ENCODE assay signal across 30 mouse cellular contexts in genomic region chr17:3736936-3737335, GRCm38 (mm10). TPM values are rescaled to one million over a fixed set of nuclear protein-coding genes. Genes with fewer than 3 reads are reported as not detected.
DNase-seq lines count a peak whose midpoint lies in the region; ATAC-seq and TF ChIP-seq lines count a peak whose summit lies in the region.
"Had no signal": no experiment of that assay in that cellular context is flagged by ENCODE, and none has a peak within 500 bp of the region (broad histone marks: within the 10 kb centered on the region; RNA-seq: fewer than 3 reads in every experiment).

No protein-coding gene starts in this region.

- H3K9ac ChIP-seq in heart, adult 2 months (ENCODE audit: low read depth, low read length) = no peak overlapping the region
- H3K9ac ChIP-seq: liver, postnatal 0 days had no signal

- TF ChIP-seq EP300 in heart, adult 2 months (IDR thresholded peaks at IDR 0.05; ENCODE audit: insufficient read depth, low read depth, low read length) = no peak

- no peaks in the 10 kb centered on the region for H3K79me2 ChIP-seq in heart, adult 2 months (replicated peaks; ENCODE audit: control insufficient read depth, insufficient read depth, low read length)

- H3K27me3 ChIP-seq in heart, adult 2 months (ENCODE audit: control insufficient read depth, insufficient read depth, low read length) = no peaks in the 10 kb centered on the region
- H3K27me3 ChIP-seq: megakaryocyte, embryonic 14.5 days had no signal

- peak; percentile 39 to 87 for DNase-seq in adrenal gland, adult (ENCODE audit: inconsistent age in 2 of 2, low spot score in 1 of 2)
- DNase-seq in adrenal gland, adult 18-20 months (ENCODE audit: low spot score in 2 of 2) = no peak
- peak; percentile 4 for DNase-seq in layer of hippocampus, adult 9-11 months
- no peak for DNase-seq in layer of hippocampus, adult 9-10 months (ENCODE audit: low spot score)
- DNase-seq in adrenal gland, postnatal 10 days = peak; percentile 35
- DNase-seq in lung, postnatal 14 days = peak; percentile 1
- DNase-seq in heart, adult 2 months = no peak
- DNase-seq: cerebellum, adult 2 months; cerebellum, postnatal 36 days; gastrocnemius, postnatal 36 days; liver, postnatal 0 days; right cerebral cortex, adult 18-20 months; thymus, postnatal 36 days had no signal

- no peaks in the 10 kb centered on the region for H3K4me1 ChIP-seq in heart, adult 2 months (ENCODE audit: control insufficient read depth, insufficient read depth, low read length)
- H3K4me1 ChIP-seq: heart, embryonic 10.5 days; hindbrain, embryonic 10.5 days; limb, embryonic 10.5 days; megakaryocyte, embryonic 14.5 days had no signal

- no peak for TF ChIP-seq POLR2A in heart, adult 2 months (IDR thresholded peaks at IDR 0.05; ENCODE audit: insufficient read depth, low read depth, low read length)

- no peak for ATAC-seq in granulocyte monocyte progenitor cell, adult 5-6 weeks (replicated peaks; ENCODE audit: poor library complexity, severe bottlenecking)
- ATAC-seq: forebrain, embryonic 14.5 days; hindbrain, postnatal 0 days; intestine, postnatal 0 days; liver, postnatal 0 days; midbrain, embryonic 16.5 days; Patski had no signal

- intact Hi-C loops in heart, adult 2 months (cut with DNase I) = no loop called here

- no peak overlapping the region for H3K27ac ChIP-seq in heart, adult 2 months
- H3K27ac ChIP-seq: heart, embryonic 10.5 days; hindbrain, embryonic 10.5 days; hindbrain, postnatal 0 days; kidney, postnatal 0 days; limb, embryonic 10.5 days had no signal

- 59% methylated on average over 2 of the region's 2 CpGs for WGBS in heart, adult 2 months

- H3K4me3 ChIP-seq in heart, adult 2 months = no peak overlapping the region
- H3K4me3 ChIP-seq: erythroblast, embryonic 14.5 days; heart, embryonic 10.5 days; hindbrain, embryonic 10.5 days; limb, embryonic 10.5 days; megakaryocyte, embryonic 14.5 days had no signal

- H3K36me3 ChIP-seq in heart, adult 2 months (ENCODE audit: control insufficient read depth, insufficient read depth, low read length) = no peaks in the 10 kb centered on the region
- H3K36me3 ChIP-seq: heart, embryonic 10.5 days; hindbrain, embryonic 10.5 days; limb, embryonic 10.5 days had no signal

- TF ChIP-seq CTCF in heart, adult 2 months (IDR thresholded peaks at IDR 0.05) = no peak

RNA-seq across cellular contexts. Expression of gene Nox3, which starts 40.9 kb away (rescaled TPM):
- total RNA-seq in adrenal gland, adult 18-20 months (2021) = not detected
- not detected for total RNA-seq in adrenal gland, postnatal 10 days (2021)
- not detected in 2 replicates for total RNA-seq in granulocyte monocyte progenitor cell, adult 5-6 weeks (2014; fragmentation: Nextera tagmentation)
- not detected in 2 replicates for total RNA-seq in granulocyte monocyte progenitor cell, adult 5-6 weeks (2017)
- total RNA-seq in heart, adult 2 months (2021) = not detected
- polyA plus RNA-seq in heart, adult 2 months (2012; rRNA removed) = not detected in 2 replicates
- total RNA-seq: gastrocnemius, postnatal 36 days; hindbrain, postnatal 0 days; layer of hippocampus, postnatal 10 days; left cerebral cortex, adult 8-10 months; liver, adult 2 months; neutrophil, adult 5-6 weeks had no signal
- polyA plus RNA-seq: cerebellum, adult 2 months; erythroblast, embryonic 14.5 days; forebrain, embryonic 14.5 days; heart, embryonic 10.5 days; heart, postnatal 0 days; hindbrain, embryonic 10.5 days; hindbrain, postnatal 0 days; intestine, postnatal 0 days; kidney, postnatal 0 days; limb, embryonic 10.5 days; liver, adult 2 months; liver, postnatal 0 days; midbrain, embryonic 16.5 days; Patski had no signal

Comparison
In these comparisons a context has a peak if more than half of its experiments do, and no peak if none do; other contexts are left out.
1. DNase-seq: peak in adrenal gland, adult (2 of 2), layer of hippocampus, adult 9-11 months (single experiment), adrenal gland, postnatal 10 days (single experiment) and lung, postnatal 14 days (single experiment); none in adrenal gland, adult 18-20 months (0 of 2), layer of hippocampus, adult 9-10 months (single experiment) and heart, adult 2 months (0 of 2).